Mouse (Mus musculus) lung, adult 2 months (tissue): ENCODE data around the gene Cdh4.

ENCODE experiments used
- CTCF ChIP-seq: fragments of 200-500 bp; IDR thresholded peaks from 2 replicates; pipeline ENCODE4 v1.5.1; 2011; ENCODE audit warnings: mild to moderate bottlenecking, low read length, control low read depth; ENCODE audit not compliant: insufficient read depth
- POLR2A ChIP-seq: fragments of 200-500 bp; IDR thresholded peaks from 2 replicates; pipeline ENCODE4 v1.6.1; 2011; ENCODE audit warnings: low read depth, mild to moderate bottlenecking, control low read depth, low read length, borderline replicate concordance; ENCODE audit errors: extremely low read depth

DNA sequence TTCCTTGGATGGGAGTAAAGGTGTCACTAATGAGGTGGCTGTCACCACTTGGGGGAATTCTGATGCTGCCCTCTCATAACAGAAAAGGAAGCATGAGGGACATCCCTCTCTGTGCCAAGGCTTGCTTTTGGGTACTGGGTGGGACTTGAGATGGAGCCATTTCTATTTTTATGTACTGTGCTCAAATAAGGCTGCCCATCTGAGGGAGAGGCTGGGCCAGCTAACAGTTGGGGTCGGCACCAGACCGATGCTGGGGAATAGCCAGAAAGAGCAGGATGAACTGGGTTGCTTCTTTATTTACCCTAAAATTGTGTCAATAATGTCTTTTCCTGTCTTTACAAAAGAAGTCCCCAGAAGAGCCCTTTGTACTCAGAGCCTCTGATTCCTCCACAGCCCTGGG lies 17.4 kb downstream of the Cdh4 start:
- TF ChIP-seq POLR2A (no peak), CTCF (no peak)
